Mouse (Mus musculus) hindbrain, embryonic 15.5 days (tissue): ENCODE data around the gene Fdxr. TPM values are rescaled to one million over a fixed set of nuclear protein-coding genes. Genes with fewer than 3 reads are reported as not detected.
A peak's percentile ranks its signal among the peaks of the same experiment; 100 is the strongest.

Experiments used
- ATAC-seq: fragments of 200-750 bp; cut with Nextera tagmentation; 2 replicates; pipeline ENCODE4 v1.8.0; 2017; ENCODE audit warnings: low read depth, moderate number of reproducible peaks, moderate TSS enrichment; ENCODE audit not compliant: low FRiP score
- H3K27ac ChIP-seq: fragments of 300-500 bp; sonication (generic); replicated peaks from 2 replicates; pipeline ENCODE4 v1.5.1; 2015; ENCODE audit warnings: mild to moderate bottlenecking, inconsistent platforms
- H3K27me3 ChIP-seq: fragments of 300-500 bp; sonication (generic); 2 replicates; pipeline ENCODE4 v1.6.1; 2015; ENCODE audit warnings: control low read depth, inconsistent platforms
- H3K36me3 ChIP-seq: fragments of 300-500 bp; sonication (generic); 2 replicates; pipeline ENCODE4 v1.6.1; 2015; ENCODE audit warnings: control low read depth, inconsistent platforms
- H3K4me1 ChIP-seq: fragments of 300-500 bp; sonication (generic); replicated peaks from 2 replicates; pipeline ENCODE4 v1.6.1; 2015; ENCODE audit warnings: control low read depth, inconsistent platforms
- H3K4me2 ChIP-seq: fragments of 300-500 bp; sonication (generic); 2 replicates; pipeline ENCODE4 v1.6.1; 2015; ENCODE audit warnings: moderate library complexity, mild to moderate bottlenecking, inconsistent platforms
- H3K4me3 ChIP-seq: fragments of 300-500 bp; sonication (generic); 2 replicates; pipeline ENCODE4 v1.5.1; 2015; ENCODE audit warnings: mild to moderate bottlenecking, inconsistent platforms
- H3K9ac ChIP-seq: fragments of 300-500 bp; sonication (generic); 2 replicates; pipeline ENCODE4 v1.6.1; 2015; ENCODE audit warnings: inconsistent platforms
- H3K9me3 ChIP-seq: fragments of 300-500 bp; sonication (generic); 2 replicates; pipeline ENCODE4 v1.6.1; 2016; ENCODE audit warnings: control low read depth, inconsistent platforms
- WGBS: fragments of 180-500 bp; shearing (Covaris S2); methylation state at CpG from one replicate; pipeline ENCODE4 v1.1.7; 2015; 5-methylcytosine and 5-hydroxymethylcytosine counted together
- polyA plus RNA-seq: library from polyadenylated mRNA; unstranded; fragments of >200 nt; fragmentation: Nextera tagmentation; extraction: Ambion mirVana; gene quantifications from 2 replicates; pipeline ENCODE4 v1.2.1, GENCODE M21; 2015

The Fdxr gene
- polyA plus RNA-seq, 1 experiment from 2014 or later, result 21.3 TPM

- H3K9me3 ChIP-seq, result no peaks in the 10 kb centered on the region
Measured at GRCm38 (mm10) chr11:115274178-115274577, 2.7 kb downstream of the Fdxr start.

GRCm38 (mm10) chr11:115273735-115274134, 3.1 kb downstream of the Fdxr start:
- no peak overlapping the region for H3K4me2 ChIP-seq
- WGBS, result 76% methylated on average over 7 of the region's 7 CpGs
- H3K27me3 ChIP-seq, result peaks cover 10% of the 10 kb centered on the region
- peaks cover 7% of the 10 kb centered on the region; the same call in 1 of the 2 replicates for H3K36me3 ChIP-seq
- no peaks in the 10 kb centered on the region for H3K9me3 ChIP-seq
- no peak overlapping the region for H3K27ac ChIP-seq
- H3K9ac ChIP-seq, result no peak overlapping the region
- peaks cover 28% of the 10 kb centered on the region for H3K4me1 ChIP-seq
- no peak for ATAC-seq
- H3K4me3 ChIP-seq, result no peak overlapping the region

More at GRCm38 (mm10) chr11:115274178-115274577, 2.7 kb downstream of the Fdxr start:
- Histone ChIP-seq H3K4me2 (no peak overlapping the region), H3K4me3 (no peak overlapping the region), H3K9ac (no peak overlapping the region), H3K27me3 (peaks cover 6% of the 10 kb centered on the region; the same call in 1 of the 2 replicates), H3K36me3 (0 out of 2 replicates have a peak, but pooled peaks cover 3% of the 10 kb centered on the region), H3K4me1 (peaks cover 28% of the 10 kb centered on the region), H3K27ac (no peak overlapping the region)
- 87% methylated on average over 7 of the region's 7 CpGs for WGBS
- no peak for ATAC-seq

GRCm38 (mm10) chr11:115272894-115273498, 3.9 kb downstream of the Fdxr start:
- peaks cover 10% of the 10 kb centered on the region; the same call in 1 of the 2 replicates for H3K36me3 ChIP-seq
- H3K27me3 ChIP-seq, result peaks cover 18% of the 10 kb centered on the region

GRCm38 (mm10) chr11:115271481-115271880, 5.4 kb downstream of the Fdxr start:
- H3K27me3 ChIP-seq, result peaks cover 33% of the 10 kb centered on the region
- WGBS, result 69% methylated on average over 10 of the region's 10 CpGs
- no peak overlapping the region for H3K27ac ChIP-seq
- no peak for ATAC-seq
- H3K36me3 ChIP-seq, result peaks cover 10% of the 10 kb centered on the region; the same call in 1 of the 2 replicates
- H3K4me2 ChIP-seq, result no peak overlapping the region
- H3K4me3 ChIP-seq, result no peak overlapping the region
- H3K4me1 ChIP-seq, result peaks cover 31% of the 10 kb centered on the region
- H3K9ac ChIP-seq, result no peak overlapping the region
- no peaks in the 10 kb centered on the region for H3K9me3 ChIP-seq

More at GRCm38 (mm10) chr11:115272894-115273498, 3.9 kb downstream of the Fdxr start:
- no peak overlapping the region for H3K9ac ChIP-seq
- peaks cover 27% of the 10 kb centered on the region for H3K4me1 ChIP-seq
- H3K9me3 ChIP-seq, result no peaks in the 10 kb centered on the region
- 69% methylated on average over 10 of the region's 10 CpGs for WGBS
- no peak overlapping the region for H3K27ac ChIP-seq
- no peak overlapping the region for H3K4me3 ChIP-seq
- no peak overlapping the region for H3K4me2 ChIP-seq
- no peak for ATAC-seq

GRCm38 (mm10) chr11:115271052-115271451, 5.8 kb downstream of the Fdxr start:
- no peak for ATAC-seq
- Histone ChIP-seq H3K9ac (no peak overlapping the region), H3K27me3 (peaks cover 37% of the 10 kb centered on the region), H3K36me3 (peaks cover 10% of the 10 kb centered on the region; the same call in 1 of the 2 replicates), H3K4me1 (peaks cover 31% of the 10 kb centered on the region), H3K27ac (no peak overlapping the region), H3K4me3 (no peak overlapping the region), H3K9me3 (no peaks in the 10 kb centered on the region), H3K4me2 (no peak overlapping the region)
- WGBS, result 85% methylated on average over 9 of the region's 9 CpGs

GRCm38 (mm10) chr11:115270148-115270861, 6.5 kb downstream of the Fdxr start:
- no peak overlapping the region for H3K4me3 ChIP-seq
- H3K4me1 ChIP-seq, result peaks cover 31% of the 10 kb centered on the region
- no peak overlapping the region for H3K9ac ChIP-seq
- H3K27ac ChIP-seq, result no peak overlapping the region
- peaks cover 45% of the 10 kb centered on the region for H3K27me3 ChIP-seq
- ATAC-seq, result no peak
- peaks cover 10% of the 10 kb centered on the region; the same call in 1 of the 2 replicates for H3K36me3 ChIP-seq
- H3K9me3 ChIP-seq, result no peaks in the 10 kb centered on the region
- 29% methylated on average over 19 of the region's 19 CpGs for WGBS
- no peak overlapping the region for H3K4me2 ChIP-seq

- no peak for ATAC-seq
- Histone ChIP-seq H3K4me1 (peaks cover 29% of the 10 kb centered on the region), H3K27ac (no peak overlapping the region), H3K9me3 (no peaks in the 10 kb centered on the region), H3K27me3 (peaks cover 51% of the 10 kb centered on the region), H3K9ac (no peak overlapping the region), H3K36me3 (peaks cover 10% of the 10 kb centered on the region; the same call in 1 of the 2 replicates), H3K4me3 (no peak overlapping the region), H3K4me2 (no peak overlapping the region)
- WGBS, result 89% methylated on average over 26 of the region's 27 CpGs
Measured at GRCm38 (mm10) chr11:115269330-115270066, 7.4 kb downstream of the Fdxr start.

- peaks cover 65% of the 10 kb centered on the region for H3K27me3 ChIP-seq
- H3K27ac ChIP-seq, result no peak overlapping the region
- H3K9me3 ChIP-seq, result no peaks in the 10 kb centered on the region
- H3K4me3 ChIP-seq, result no peak overlapping the region
- H3K9ac ChIP-seq, result no peak overlapping the region
- no peak overlapping the region for H3K4me2 ChIP-seq
- peaks cover 29% of the 10 kb centered on the region for H3K4me1 ChIP-seq
- WGBS, result 69% methylated on average over 11 of the region's 11 CpGs
- peaks cover 10% of the 10 kb centered on the region; the same call in 1 of the 2 replicates for H3K36me3 ChIP-seq
- no peak for ATAC-seq
Measured at GRCm38 (mm10) chr11:115267958-115268357, 8.9 kb downstream of the Fdxr start.

GRCm38 (mm10) chr11:115267061-115267883, 9.6 kb downstream of the Fdxr start, which contains the start of gene Grin2c:
Gene Grin2c, minus strand, starts transcription at chr11:115267243.
- no peak for ATAC-seq
- Histone ChIP-seq H3K4me3 (peak within 1 kb of the TSS; percentile 33), H3K9ac (peak within 1 kb of the TSS; percentile 21; the same call in 1 of the 2 replicates), H3K4me1 (peaks cover 29% of the 10 kb centered on the region), H3K27ac (no peak within 1 kb of the TSS), H3K27me3 (peaks cover 72% of the 10 kb centered on the region), H3K9me3 (no peaks in the 10 kb centered on the region), H3K36me3 (peaks cover 10% of the 10 kb centered on the region; the same call in 1 of the 2 replicates), H3K4me2 (peak within 1 kb of the TSS; percentile 61)
- 8% methylated on average over 33 of the region's 50 CpGs for WGBS

- no peak overlapping the region for H3K27ac ChIP-seq
- H3K4me1 ChIP-seq, result peaks cover 29% of the 10 kb centered on the region
- peaks cover 80% of the 10 kb centered on the region for H3K27me3 ChIP-seq
- peaks cover 10% of the 10 kb centered on the region; the same call in 1 of the 2 replicates for H3K36me3 ChIP-seq
- peak overlapping the region; percentile 21; the same call in 1 of the 2 replicates for H3K9ac ChIP-seq
- 2% methylated on average over 22 of the region's 22 CpGs for WGBS
- no peak for ATAC-seq
- H3K4me3 ChIP-seq, result peak overlapping the region; percentile 33
- H3K9me3 ChIP-seq, result no peaks in the 10 kb centered on the region
- peak overlapping the region; percentile 61 for H3K4me2 ChIP-seq
Measured at GRCm38 (mm10) chr11:115266400-115266778, 10.5 kb downstream of the Fdxr start.
